Mouse (Mus musculus) adrenal gland, adult 8-10 months (tissue): Measurements from ENCODE around the gene Ripk1. TPM values are rescaled to one million over a fixed set of nuclear protein-coding genes. Genes with fewer than 3 reads are reported as not detected.
A peak's percentile ranks its signal among the peaks of the same experiment; 100 is the strongest.

Source experiments
- DNase-seq: peaks from one replicate; pipeline ENCODE4 v3.0.0; 2022
- total RNA-seq, 4 experiments: library from RNA; stranded (reverse); gene quantifications; 2 replicates each; pipeline ENCODE4 v1.2.4; 2022

The Ripk1 gene
- total RNA-seq, 4 experiments from 2014 or later = 28.2 to 33.1 (median 31.6) TPM

DNA sequence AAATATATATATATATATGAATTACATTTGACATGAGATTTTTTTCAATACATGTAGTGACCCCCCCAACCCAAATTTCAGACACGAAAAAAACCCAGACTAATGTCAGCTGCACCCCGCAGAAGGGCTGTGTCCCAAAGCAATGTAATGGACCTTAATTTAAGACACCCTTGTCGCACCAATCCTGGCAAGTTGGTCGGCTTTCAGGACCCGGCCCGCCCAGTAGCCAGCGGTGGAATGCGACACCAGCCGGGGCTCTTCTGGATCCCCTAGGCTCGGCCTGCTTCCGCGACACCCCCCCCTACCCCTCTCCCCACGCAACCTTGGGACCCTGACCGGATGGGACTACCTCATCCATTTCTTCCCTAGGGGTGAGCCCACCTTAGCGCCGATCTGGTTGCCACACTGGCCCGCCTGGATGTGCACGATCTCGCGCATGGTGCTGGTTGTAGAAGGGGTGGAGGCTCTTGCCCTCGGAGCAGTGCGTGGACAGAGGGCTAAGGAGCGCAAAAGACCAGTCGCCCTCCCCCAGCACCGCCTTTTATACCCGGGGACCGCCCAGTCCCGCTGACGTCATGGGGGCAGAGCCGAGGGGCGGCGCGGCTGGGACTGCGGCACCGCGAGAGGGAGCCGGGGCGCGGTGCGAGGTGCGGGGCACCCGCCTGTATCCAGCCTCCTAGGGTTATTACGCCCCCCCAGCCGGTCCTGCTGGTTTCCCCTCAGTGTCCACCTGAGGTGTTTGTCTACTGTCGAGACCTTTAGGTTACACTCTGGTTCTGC, 75.5 kb downstream of the Ripk1 start, which contains the start of gene Tubb2a:
Tubb2a (minus strand) TSS at position 516 of the 780 bp plus-strand sequence.
- DNase-seq = peak; percentile 89

DNA sequence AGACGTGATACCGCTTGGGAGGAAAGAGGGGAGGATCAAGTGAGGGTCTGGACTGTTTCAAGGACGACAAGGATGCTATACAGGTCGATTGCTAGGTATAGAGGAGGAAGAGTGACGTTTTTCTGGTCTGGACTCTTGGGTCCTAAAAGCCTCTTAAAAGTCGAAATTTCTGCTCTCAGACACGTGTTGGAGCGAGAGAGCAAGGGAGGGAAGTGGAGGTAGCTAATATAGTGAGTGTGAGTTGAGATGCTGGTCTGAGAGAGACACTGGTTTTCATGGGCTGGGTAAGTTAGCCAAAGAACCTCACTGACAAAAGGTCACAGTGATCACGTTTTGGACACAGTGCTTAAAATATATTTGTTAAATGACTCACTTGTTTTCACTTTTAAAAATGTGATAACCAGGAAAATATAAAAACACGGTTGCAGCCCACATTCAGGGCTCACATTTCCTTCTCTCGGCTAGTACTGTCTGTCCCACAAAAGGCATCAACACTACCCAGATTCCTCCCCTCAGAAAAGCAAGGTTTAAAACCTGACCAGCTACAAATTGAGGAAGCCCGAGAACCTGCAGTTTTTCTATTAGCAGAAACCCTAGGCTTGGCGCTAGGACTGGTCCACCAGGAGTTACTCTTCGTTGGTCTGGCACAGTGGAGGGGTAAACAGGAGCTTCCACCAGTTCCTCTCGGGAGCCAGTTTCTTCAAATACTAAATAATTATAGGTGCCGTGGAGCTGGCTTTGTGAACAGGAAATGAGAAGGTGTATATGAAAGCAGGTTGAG, 76.5 kb downstream of the Ripk1 start:
- no peak for DNase-seq

DNA sequence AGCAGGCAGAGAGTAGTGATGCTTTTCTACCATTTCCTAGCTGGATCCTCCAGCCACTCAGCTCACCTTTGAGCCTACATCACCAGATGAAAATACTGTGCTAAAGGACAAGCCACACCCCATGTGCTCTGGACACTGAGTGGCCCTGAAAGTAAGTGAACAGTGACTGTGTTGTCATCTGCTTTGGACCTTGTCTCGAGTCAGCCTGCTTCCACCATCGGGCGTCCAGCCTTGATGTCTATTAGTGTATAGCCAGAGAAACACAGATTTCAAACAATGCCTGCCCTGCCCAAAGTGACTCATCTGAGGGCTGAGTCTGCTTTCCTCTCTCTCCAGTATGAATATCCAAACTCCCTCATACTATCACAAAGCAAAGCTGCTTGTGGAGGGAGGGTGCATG, 77.6 kb downstream of the Ripk1 start:
- no peak for DNase-seq

DNA sequence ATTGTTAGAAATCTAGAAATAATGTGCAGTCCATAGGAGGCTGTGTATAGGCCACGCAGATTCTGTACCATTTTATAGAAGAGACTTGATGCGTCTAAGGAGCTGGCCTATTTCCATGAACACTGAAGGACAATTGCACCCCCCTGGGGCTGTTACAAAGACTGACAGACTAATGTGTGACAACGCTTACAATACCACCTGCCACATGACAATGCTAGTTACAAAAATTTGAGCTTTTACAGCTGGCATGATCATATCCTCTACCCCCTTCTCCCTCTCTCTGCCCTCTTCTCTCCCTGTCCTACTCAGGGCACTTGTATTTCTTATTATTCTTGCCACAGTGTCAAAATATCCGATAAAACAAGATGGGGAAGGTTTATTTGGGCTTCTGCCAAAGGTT, 79.8 kb downstream of the Ripk1 start:
- DNase-seq = no peak

DNA sequence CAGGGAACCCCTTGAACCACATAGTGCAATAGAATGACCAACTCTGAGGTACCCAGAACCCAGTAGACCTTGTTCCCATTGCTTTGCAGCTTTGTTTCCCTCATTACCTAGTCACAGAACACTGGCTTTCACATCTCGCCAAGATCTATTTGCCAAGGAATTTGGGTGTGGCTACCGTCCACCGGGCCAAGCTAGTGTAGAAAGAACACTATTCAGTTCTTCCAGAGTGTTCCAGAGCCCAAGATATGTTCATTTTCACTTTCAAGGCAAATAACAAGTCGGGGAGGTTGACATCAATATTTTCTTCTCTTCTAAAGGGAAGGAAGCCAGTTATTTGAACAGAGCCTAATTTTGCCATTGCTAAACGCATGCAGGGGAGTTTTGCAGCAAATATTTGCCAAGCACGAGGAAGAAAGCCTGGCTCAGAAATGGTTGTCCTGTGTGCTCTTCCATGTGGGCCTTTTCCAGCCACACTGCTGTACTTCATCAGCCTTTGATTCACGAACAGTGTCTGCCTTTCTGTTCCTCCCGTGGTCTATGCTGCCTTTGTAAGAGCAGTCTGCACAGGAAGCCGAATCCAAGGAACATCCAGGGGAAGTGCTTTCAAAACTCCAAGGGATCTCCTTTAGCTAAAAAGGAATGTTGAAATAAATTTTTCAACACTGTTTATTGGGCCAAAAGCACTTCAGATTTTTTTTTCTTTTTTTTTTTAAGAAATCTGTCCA, 82.0 kb downstream of the Ripk1 start:
- DNase-seq = no peak

Other genes starting within 250 kb of the Ripk1 start
- gene Serpinb6e, start 159.0 kb upstream of the Ripk1 start, total RNA-seq = not detected
- under 1 TPM in 3 of 4 experiments, not detected in 1; 0.38 to 0.91 (median 0.61) TPM for gene Serpinb6c, start 96.7 kb upstream of the Ripk1 start, total RNA-seq
- gene Nqo2, start 37.7 kb upstream of the Ripk1 start, total RNA-seq = 10 to 100 TPM; 38.0 to 67.6 (median 52.9) TPM
- gene Serpinb6a, start 431 bp downstream of the Ripk1 start, total RNA-seq = 100 to 1,000 TPM; 448 to 750 (median 575) TPM
- gene Bphl, start 35.2 kb downstream of the Ripk1 start, total RNA-seq = 100 to 1,000 TPM in 2 of 4 experiments, 10 to 100 TPM in 2; 91.3 to 124 (median 102) TPM
- 10 to 100 TPM; 21.4 to 34.1 (median 28.2) TPM for gene Tubb2a, start 75.6 kb downstream of the Ripk1 start, total RNA-seq
- 1 to 10 TPM in 3 of 4 experiments, under 1 TPM in 1; 0.81 to 3.5 (median 1.5) TPM for gene Tubb2b, start 128.1 kb downstream of the Ripk1 start, total RNA-seq
- 10 to 100 TPM; 28.6 to 39.3 (median 31.2) TPM for gene Psmg4, start 160.6 kb downstream of the Ripk1 start, total RNA-seq